Mouse (Mus musculus) lung, postnatal 14 days (tissue): ENCODE results near the gene Tbc1d9b.

ENCODE experiments used
- DNase-seq: peaks from one replicate; pipeline ENCODE4 v3.0.0; 2021

The Tbc1d9b gene

DNA sequence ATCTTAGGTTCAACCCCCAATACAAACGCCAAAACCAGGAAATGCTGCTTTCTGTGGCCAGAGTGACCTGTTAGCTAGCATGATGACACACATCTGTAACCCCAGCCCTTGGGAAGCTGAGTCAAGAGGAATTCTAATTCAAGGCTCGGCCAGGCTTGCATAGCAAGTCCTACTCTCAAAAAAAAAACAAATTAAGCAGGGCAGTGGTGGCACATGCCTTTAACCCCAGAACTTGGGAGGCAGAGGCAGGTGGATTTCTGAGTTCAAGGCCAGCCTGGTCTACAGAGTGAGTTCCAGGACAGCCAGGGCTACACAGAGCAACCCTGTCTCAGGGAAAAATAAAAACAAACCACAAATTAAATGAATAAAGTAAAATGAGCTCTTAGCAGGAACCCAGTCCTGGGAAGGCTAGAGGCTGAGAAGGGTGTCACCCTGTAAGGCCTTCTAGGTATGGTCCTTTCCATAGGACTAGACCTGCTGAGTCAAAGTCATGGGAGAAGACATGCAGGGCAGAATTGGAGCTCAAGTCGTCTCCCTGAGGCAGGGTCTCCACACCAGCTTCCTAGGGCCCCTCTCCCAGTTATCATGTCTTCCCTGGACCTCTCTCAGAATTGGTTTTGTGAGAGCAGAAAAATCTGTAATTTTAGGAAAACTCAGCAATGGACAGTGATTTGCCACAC lies 81.0 kb downstream of the Tbc1d9b start:
- no peak for DNase-seq

DNA sequence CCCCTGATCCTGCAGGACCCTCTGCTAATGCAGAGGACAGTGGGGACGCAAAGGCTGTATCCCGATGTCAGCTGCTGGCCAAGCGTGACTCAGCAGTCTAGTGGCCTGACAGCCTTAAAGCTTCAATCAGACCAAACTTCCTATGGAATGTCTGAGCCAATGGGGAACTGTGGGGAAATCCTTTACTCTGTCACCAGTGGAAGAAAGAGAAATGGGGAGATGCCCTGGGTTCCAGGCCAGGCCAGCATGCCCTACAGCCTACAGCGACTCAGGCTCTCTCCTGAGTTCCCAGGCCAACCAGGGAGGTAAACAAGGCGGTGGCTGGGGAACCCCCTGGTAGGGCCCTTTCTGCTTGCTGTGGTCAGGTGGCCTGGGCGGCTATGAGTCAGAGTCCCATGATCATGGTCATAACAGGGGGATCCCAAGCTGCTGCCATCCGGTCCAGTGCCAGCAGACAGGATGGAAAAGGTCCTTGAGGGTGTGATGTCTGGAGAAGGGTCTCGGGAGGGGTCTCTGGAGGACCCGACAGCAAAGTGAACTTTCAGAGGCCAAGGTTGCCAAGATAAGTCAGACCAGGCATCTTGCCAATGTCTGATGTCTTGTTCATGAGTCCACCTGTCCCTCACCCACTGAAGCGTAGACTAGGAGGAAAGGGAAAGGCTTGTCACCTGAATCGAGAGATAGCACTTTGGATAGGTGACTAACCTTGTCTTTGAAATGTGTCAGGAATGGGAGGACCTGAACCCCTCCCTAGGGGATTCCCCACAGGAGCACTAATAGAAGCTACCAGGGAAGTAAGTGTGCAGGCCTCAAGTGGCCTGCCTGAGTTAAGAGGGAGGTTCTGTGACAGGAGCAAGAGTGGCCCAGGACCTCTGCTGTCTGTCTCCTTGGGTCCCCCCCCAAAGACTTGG lies 81.9 kb downstream of the Tbc1d9b start:
- DNase-seq: peak; percentile 76

DNA sequence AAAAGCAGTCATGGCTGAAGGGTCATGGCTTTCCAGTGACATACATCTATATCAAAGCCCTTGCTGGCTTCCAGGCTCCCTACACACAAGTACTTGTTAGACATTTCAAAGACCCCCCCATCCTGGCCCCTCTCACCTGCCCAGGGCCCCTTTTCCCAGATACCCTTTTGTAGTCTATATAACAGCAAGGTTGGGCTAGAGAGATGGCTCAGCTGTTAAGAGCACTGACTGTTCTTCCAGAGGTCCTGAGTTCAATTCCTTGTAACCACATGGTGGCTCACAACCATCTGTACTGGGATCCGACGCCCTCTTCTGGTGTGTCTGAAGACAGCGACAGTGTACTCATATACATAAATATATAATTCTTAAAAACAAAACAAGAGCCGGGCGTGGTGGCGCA lies 83.4 kb downstream of the Tbc1d9b start:
- DNase-seq: no peak

DNA sequence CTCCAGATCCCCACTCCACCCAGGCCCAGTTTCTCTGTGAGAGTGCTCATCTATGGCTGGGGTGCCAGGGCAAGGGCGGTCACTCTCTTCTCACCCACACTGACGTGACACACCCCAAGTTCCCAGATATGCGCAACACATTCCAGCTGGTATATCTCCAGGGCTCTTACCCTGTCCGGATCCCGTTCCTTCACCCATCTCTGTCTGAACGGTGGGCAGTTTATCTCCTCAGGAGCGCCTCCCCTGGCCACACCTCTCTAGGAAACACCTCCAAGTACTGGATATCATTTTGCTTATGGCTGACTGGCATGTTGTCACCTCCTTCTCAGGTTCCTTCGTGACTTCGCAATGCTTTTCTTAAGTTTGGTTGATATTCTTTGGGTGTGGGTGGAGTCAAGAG lies 84.4 kb downstream of the Tbc1d9b start:
- DNase-seq: no peak

DNA sequence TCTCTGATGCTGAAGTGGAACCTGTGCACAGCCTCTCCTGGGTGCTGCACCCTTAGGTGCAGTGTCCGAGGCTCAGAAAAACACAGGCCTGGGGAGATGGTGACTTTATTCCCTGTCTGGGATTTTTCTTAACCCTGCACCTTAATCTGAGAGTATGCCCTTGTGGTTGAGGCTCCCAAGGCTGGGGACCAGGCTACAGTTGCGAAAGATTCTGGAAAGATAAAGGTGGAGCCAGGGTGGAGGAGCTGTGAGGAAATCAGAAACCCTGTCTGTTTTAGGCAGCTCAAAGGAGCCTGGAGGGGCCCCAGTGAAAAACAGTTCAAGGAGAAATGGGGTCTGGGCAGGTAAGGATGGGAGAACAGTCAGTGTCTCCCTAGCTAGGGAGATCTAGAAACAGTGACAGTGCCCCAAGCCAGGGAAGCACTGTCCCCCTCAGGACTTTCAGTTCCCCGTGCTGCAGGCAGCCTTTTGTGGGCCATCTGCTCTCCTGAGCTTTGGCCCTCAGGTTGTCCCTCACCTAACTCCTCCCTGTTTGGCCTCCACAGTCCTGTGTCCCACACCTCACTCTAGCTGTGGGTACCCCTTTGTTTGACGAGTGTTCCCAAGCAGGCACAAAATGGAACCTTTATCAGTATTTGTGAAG lies 85.6 kb downstream of the Tbc1d9b start:
- DNase-seq: no peak

DNA sequence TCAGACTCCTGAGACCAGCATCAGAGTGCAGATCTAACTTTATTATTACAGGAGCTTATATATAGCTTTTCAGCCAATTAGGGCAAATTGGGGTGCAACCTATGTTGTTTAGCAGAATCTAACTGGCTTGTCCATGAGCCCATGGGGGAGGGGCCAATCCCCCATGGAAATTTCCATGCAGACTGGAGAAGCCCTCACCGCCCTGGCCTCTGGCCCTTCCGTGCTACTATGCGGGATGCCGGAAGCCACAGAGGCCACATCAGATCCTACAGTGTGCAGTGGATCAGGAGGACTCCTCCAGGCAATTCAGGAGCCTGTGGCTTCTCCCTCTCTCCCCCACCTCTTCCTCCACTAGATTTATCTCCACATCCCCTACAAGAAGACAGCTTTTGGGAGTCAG lies 86.6 kb downstream of the Tbc1d9b start:
- no peak for DNase-seq

DNA sequence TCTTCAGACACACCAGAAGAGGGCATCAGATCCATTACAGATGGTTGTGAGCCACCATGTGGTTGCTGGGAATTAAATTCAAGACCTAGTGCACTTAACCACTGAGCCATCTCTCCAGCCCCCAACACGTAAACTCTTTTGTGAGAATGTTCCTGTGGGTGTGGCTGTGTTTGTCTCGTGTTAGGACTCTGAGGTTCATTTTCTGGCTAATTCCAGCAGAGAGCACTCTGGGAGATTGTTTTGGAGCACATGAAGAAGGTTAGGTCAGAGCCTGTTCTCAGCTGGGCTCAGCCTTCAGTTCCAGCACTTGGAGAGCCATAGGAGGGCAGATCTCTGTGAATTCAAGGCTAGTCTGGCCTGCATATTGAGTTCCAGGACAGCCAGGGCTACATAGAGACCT lies 88.6 kb downstream of the Tbc1d9b start:
- DNase-seq: no peak
